Mouse (Mus musculus) kidney, postnatal 4 days (tissue): ENCODE data around the gene Aldh16a1.

ENCODE experiments used
- DNase-seq, 2 experiments: peaks; one replicate each; pipeline ENCODE4 v3.0.0; 2021; ENCODE audit warnings: mixed read lengths in 2 of 2

Aldh16a1 gene

DNA sequence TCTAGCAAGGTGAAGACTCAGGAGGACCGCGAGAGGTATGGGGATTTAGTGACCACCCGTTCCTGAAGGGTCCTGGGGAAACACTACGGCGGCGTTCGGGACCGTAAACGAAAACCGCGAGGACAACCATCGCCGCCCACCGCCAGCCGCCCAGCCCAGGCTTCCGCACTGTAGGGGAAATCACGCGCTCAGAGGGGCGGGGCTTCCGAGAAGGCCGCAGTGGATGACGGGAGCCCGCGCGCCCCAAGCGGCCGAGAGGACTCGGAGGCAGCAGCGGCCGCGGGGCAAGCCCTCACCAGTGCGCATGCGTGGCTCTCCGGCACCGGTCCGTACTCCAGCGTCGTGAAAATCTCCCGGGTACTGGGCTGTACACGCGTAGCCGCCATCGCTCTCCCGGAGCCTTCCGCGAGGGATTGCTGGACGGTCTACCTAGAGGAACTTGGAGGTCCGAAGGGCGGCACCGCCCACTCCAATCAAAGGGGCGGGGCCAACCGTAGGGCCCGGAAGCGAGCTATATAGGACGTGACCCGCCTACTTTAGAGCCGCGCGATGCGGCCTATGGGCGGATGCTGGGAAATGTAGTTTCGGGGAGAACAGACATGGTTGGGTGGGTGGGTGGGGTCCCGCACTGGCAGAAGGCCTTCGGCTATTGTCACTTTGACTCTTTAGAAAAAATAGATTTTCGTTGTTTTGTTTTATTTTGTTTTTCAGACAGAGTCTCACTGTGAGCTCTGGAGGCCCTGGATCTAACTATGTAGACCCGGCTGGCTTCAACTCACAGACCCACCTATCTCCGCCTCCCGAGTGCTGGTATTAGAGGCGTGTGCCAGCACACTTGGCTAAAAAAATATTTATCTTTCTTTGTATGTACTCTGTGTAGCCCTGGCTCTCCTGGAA, at the start of gene Aldh16a1, which contains the start of gene Pih1d1:
TSS of gene Aldh16a1 (minus strand) at position 489 of the 897 bp plus-strand sequence.
TSS of gene Pih1d1 (plus strand) at position 208 of the 897 bp plus-strand sequence.
- DNase-seq: peak; percentile 98 to 99

DNA sequence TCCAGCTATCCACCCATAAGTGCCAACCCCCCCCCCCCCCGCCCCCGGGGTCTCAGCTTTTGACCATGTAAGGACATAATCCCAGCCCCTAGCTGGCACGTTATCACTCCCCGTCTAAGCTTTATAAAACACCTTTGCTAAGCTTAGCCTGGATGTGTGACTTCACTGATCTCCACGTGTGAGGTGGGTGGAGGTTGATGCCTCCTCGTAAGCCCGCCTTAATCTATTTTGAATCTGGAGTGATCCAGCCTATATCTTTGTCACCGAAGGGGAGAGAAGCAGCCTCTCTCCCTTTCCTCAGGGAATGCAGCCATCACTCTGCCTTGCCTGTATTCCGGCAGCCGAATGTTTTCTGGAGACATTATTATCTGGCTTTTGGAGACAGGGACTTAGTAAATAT, 48.3 kb upstream of the Aldh16a1 start:
- no peak for DNase-seq

DNA sequence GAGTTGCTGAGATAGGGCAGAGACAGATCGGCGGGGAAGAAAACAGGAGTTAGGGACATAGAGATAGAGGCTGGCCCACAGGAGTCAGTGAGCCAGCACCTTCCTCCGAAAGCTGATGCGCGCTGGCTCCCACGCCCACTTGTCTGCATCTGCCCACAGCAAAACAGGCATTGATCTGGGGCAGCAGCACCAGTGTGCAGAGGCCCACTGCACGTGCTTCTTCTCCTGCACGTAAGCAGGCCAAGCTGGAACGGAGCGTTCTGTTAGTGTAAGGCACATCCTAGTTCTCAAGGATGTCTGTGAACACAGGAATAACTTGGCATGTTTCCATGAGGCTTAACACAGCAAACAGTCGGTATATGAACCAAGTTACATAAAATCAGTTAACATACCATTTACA, 44.6 kb upstream of the Aldh16a1 start:
- DNase-seq: no peak

DNA sequence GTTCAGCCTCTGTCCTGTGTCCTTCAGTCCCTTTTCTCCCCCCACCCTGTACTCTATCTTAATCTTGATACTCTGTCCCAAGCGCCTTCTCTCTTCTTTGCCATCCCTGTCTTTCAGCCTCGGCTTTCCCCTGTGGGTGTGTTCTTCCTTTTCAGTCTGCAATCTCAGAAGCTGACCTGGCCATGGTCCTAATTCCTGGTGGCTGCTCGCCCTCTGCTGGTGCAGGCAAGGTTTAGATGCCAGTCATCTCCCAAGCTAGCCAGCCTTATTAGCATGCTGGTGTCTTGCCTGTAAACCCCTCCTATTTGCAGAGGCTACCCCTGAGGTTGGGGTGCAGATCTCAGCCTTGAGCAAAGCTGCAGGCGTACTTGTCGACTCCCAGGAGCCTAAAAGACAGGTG, 44.1 kb upstream of the Aldh16a1 start:
- peak; percentile 82 to 87 for DNase-seq

DNA sequence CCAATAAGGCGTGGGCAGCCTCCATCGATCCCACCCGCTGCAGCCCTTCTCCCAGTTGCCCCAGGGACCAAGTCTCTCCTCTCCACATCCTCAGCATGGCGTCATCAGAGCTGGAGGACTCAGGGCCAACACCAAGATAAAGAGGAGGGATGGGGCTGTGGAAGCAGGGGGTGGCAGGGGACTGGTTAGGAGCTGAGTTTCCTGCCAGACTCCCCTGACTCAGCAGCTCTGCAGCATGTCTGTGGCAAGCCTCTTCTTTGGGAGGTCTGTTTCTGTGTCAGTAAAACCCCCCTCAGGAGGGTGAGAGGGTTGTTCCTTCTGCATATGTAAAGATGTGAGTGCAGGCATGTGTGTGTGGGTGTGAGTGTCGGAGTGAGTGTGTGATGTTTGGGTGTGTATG, 42.6 kb upstream of the Aldh16a1 start:
- DNase-seq: no peak

DNA sequence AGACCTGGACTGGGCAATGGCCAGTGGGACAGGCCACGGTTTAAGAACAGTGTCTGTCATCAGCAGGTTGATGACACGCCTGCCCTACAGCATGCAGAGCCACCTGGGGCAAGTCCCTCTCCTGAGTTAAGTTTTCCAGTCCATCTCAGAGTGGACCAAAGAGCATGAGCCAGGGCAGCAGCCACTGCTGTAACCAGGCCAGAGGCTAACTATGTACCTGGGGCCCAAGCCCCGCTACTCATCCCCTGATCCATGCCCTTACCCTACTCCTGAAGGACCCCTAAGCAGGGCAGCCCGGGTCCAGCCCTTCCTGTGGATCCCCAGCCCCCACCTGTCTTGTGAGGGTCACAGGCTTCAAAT, 41.8 kb upstream of the Aldh16a1 start:
- DNase-seq: no peak

- no peak for DNase-seq
Observed at GRCm38 (mm10) chr7:45195341-45196175, 41.2 kb upstream of the Aldh16a1 start.

DNA sequence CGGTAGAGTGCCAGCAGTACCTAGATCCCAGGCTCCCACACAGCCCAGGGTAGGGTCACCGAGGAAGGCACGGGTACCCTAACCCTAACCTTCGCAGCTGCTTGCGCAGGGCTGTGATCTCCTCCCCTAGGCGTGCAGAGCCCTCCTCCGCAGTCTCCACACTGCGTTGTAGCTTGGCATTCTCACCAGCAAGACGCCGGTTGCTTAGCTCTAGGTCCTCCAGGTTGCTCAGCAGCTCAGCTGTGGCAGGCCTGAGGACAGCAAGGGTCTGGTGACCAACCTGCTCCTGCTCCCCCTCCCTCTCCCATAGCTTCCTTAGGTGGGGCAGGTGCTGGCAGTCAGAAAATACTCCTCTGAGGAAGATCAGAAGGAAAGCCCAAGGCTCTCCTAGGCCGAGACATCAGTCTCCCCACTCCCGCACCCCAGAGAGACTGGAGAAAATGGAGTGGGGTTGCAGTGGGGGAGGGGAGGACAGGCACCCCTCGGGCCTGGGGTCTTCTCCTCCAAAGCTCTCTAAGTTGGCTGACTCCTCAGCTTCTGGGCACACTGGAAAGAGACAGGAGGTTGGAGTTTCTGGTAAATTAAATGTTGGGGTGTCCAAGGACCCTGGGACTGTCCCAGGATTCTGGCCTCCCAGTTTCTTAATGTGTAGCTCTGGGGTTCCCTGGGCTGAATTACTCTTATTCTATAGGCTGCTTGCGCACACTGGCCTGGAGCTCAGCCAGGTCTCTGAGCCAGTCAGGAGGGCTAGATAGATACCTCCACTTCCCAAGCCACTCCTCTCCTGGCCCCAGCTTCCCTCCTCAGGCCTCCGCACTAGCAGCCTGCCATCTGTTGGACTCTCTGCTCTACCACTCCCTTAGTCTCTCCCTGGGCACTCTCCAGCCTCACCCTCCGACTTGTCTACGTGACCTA, 39.7 kb upstream of the Aldh16a1 start:
- DNase-seq: no peak

GRCm38 (mm10) chr7:45193406-45193805, 39.0 kb upstream of the Aldh16a1 start:
- peak in 1 of 2 experiments; percentile 27 for DNase-seq

DNA sequence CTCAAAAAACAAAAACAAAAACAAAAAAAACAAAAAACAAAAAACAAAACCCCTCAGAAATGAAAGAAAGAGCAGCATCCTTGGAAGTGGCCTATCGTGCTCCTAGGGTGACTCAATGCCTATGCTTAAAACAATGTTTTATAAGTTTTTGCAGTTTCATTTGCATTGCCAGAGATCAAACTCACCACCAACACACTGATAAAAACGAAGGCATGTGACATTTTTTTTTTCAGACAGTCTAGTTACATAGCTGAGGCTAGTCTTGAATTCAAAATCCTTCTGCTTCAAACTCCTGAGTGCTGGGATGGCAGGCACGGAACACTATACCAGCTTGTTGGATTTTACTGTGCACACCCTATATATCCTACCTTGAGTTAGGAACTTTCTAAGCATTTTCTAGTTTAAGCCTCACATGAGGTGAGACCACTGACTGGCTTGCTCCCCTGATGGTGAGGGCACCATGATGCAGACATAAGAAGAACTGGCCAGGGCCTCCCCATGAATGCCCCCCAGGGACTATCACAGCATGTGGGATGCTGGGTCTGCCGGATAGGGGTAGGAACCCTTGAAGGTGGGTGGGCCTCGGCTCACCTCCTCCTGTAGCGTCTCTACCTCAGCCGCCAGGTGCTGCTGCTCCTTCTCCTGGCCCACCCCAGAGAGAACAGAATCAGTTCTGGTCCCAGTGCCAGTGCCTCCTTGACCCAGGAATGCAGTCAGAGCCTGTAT, 38.4 kb upstream of the Aldh16a1 start:
- no peak for DNase-seq

GRCm38 (mm10) chr7:45191803-45192363, 37.5 kb upstream of the Aldh16a1 start:
- peak; percentile 41 to 64 for DNase-seq

- peak in 1 of 2 experiments; percentile 39 for DNase-seq
Observed at GRCm38 (mm10) chr7:45191161-45191560, 36.8 kb upstream of the Aldh16a1 start.

DNA sequence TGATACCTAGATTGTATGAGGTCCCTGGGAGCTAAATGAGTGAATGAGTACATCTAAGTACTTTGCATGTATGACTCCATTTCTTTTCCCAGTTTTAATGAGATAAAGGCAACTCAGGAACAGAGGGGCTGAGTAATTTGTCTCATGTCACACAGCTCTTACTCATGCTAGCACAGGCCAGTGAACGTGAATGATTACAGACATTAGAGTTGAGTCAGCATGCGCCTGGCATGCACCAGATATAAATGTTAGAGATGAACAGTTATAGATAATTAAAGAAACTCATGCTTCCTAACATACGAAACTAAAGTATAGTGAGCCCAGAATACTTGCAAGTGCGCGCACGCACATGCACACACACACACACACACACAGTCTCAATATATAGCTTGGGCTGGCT, 35.8 kb upstream of the Aldh16a1 start:
- no peak for DNase-seq

DNA sequence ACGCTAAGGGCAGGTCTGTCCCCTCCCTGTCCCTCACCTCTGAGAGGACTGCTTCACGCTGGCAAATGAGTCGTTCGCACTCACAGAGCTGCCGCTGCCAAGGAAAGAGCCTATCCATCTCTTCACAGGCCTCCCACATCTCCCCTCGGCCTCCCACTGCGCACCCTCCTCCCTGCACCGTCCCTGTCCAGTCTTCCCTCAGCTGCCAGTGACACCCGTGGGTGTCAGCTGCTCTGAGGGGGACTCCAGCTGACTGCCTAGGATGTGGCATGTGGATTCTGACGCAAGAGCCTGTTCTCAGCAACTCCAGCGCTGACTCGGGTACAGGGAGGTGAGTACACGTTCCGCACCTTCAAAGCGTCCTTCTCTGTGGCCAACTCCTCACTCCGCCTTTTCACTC, 35.2 kb upstream of the Aldh16a1 start:
- DNase-seq: no peak

GRCm38 (mm10) chr7:45185921-45186320, 31.5 kb upstream of the Aldh16a1 start:
- DNase-seq: no peak

- DNase-seq: no peak
Observed at GRCm38 (mm10) chr7:45183672-45184071, 29.3 kb upstream of the Aldh16a1 start.

DNA sequence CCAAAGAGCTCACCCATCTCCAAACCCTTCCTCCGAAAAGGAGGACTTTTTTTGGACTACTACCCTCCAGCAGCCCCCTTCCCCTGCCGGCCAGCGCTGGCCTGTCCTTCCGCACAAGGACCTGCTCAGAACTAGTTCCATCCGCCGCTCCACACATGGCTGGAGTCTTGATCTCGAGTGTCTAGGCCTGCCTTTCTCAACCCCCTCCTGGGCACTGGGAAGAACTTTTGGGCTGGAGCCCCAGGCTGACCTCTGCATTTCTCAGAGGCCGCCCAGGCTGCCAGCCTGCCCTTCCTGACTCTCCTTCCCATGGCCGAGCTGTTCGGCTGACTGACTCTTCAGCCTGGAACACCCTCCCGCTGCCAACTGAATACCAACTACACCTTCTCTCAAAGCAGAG, 28.2 kb upstream of the Aldh16a1 start:
- no peak for DNase-seq

DNA sequence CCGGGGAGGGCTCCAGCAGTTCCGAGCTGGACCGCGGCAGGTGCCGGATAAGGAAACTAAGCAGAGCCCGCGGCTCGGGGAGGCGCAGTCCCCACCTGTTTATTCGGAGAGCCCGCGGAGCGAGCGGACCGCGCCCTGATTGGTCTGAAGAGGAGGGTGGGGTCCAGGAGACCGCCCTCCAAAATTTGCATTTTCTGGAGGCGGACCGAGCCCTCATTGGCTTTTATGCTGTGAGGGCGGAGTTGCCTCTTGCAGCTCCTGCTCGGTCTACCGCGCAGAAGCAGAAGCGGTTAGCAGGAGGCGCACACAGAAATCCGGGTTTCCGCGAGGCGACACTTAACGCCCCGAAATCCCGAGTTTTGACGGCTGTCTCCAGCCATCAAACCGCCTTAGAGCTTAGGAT, 27.8 kb upstream of the Aldh16a1 start:
- peak; percentile 89 to 92 for DNase-seq

DNA sequence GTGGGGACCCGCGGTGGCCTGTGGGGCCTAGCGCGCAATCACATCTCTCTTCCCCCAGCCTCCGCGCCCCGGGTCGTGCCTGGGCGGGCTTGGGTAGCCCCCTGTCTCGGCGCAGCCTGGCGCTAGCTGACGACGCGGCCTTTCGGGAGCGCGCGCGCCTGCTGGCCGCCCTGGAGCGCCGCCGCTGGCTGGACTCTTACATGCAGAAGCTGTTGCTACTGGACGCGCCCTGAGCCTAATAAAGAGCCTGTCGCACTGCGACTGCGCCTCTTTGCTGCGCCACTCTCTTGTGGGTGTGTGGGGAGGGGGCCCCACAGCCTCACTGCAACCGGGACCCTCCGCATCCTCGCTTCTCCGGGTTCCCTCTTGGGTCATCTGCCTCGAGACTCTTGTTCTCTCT, 27.2 kb upstream of the Aldh16a1 start:
- peak in 1 of 2 experiments; percentile 48 for DNase-seq

- DNase-seq: no peak
Observed at GRCm38 (mm10) chr7:45180896-45181477, 26.6 kb upstream of the Aldh16a1 start, which contains the start of gene Pth2. Pth2 (plus strand) TSS chr7:45180995.

- no peak for DNase-seq
Observed at GRCm38 (mm10) chr7:45179469-45179868, 25.1 kb upstream of the Aldh16a1 start, which contains the start of gene Gfy. Gfy (minus strand) TSS chr7:45179569.
